Mouse (Mus musculus): ENCODE measurements around the gene Rbms3. TPM values are rescaled to one million over a fixed set of nuclear protein-coding genes. Genes with fewer than 3 reads are reported as not detected.

Rbms3 gene
- polyA plus RNA-seq, 1 experiment = not detected

- 50% methylated on average over 6 of the region's 6 CpGs for WGBS
- H3K4me3 ChIP-seq (ENCODE audit: insufficient read depth, low read depth, low read length) = no peak overlapping the region
- TF ChIP-seq POLR2A (IDR thresholded peaks at IDR 0.05; ENCODE audit: insufficient read depth, low read depth, low read length) = no peak
- no peak for TF ChIP-seq CTCF (IDR thresholded peaks at IDR 0.05; ENCODE audit: insufficient read depth, low read depth, low read length)
- no peak overlapping the region for H3K27ac ChIP-seq (ENCODE audit: insufficient read depth, low read depth, low read length)
- H3K4me1 ChIP-seq (ENCODE audit: control insufficient read depth, insufficient read depth, low read length) = no peaks in the 10 kb centered on the region
Observed at GRCm38 (mm10) chr9:117039941-117040453, 589.7 kb downstream of the Rbms3 start.

- Histone ChIP-seq H3K4me1 (ENCODE audit: control insufficient read depth, insufficient read depth, low read length) (no peaks in the 10 kb centered on the region), H3K4me3 (ENCODE audit: insufficient read depth, low read depth, low read length) (no peak overlapping the region), H3K27ac (ENCODE audit: insufficient read depth, low read depth, low read length) (no peak overlapping the region)
- 100% methylated on average over 1 of the region's 1 CpGs for WGBS
- TF ChIP-seq CTCF (IDR thresholded peaks at IDR 0.05; ENCODE audit: insufficient read depth, low read depth, low read length) (no peak), POLR2A (IDR thresholded peaks at IDR 0.05; ENCODE audit: insufficient read depth, low read depth, low read length) (no peak)
Observed at GRCm38 (mm10) chr9:117032690-117033089, 597.0 kb downstream of the Rbms3 start.

GRCm38 (mm10) chr9:117031237-117031636 lies 598.5 kb downstream of the Rbms3 start:
- Histone ChIP-seq H3K4me1 (ENCODE audit: control insufficient read depth, insufficient read depth, low read length) (no peaks in the 10 kb centered on the region), H3K4me3 (ENCODE audit: insufficient read depth, low read depth, low read length) (no peak overlapping the region), H3K27ac (ENCODE audit: insufficient read depth, low read depth, low read length) (no peak overlapping the region)
- 61% methylated on average over 11 of the region's 11 CpGs for WGBS
- TF ChIP-seq CTCF (IDR thresholded peaks at IDR 0.05; ENCODE audit: insufficient read depth, low read depth, low read length) = no peak
- TF ChIP-seq POLR2A (IDR thresholded peaks at IDR 0.05; ENCODE audit: insufficient read depth, low read depth, low read length) = no peak

- TF ChIP-seq POLR2A (IDR thresholded peaks at IDR 0.05; ENCODE audit: insufficient read depth, low read depth, low read length) (no peak), CTCF (IDR thresholded peaks at IDR 0.05; ENCODE audit: insufficient read depth, low read depth, low read length) (no peak)
- no peak overlapping the region for H3K27ac ChIP-seq (ENCODE audit: insufficient read depth, low read depth, low read length)
- H3K4me3 ChIP-seq (ENCODE audit: insufficient read depth, low read depth, low read length) = no peak overlapping the region
- WGBS = 47% methylated on average over 6 of the region's 6 CpGs
- H3K4me1 ChIP-seq (ENCODE audit: control insufficient read depth, insufficient read depth, low read length) = no peaks in the 10 kb centered on the region
Observed at GRCm38 (mm10) chr9:117030837-117031236, 598.9 kb downstream of the Rbms3 start.

- Histone ChIP-seq H3K4me1 (ENCODE audit: control insufficient read depth, insufficient read depth, low read length) (no peaks in the 10 kb centered on the region), H3K27ac (ENCODE audit: insufficient read depth, low read depth, low read length) (no peak overlapping the region), H3K4me3 (ENCODE audit: insufficient read depth, low read depth, low read length) (no peak overlapping the region)
- TF ChIP-seq CTCF (IDR thresholded peaks at IDR 0.05; ENCODE audit: insufficient read depth, low read depth, low read length) (no peak), POLR2A (IDR thresholded peaks at IDR 0.05; ENCODE audit: insufficient read depth, low read depth, low read length) (no peak)
- 100% methylated on average over 1 of the region's 1 CpGs for WGBS
Observed at GRCm38 (mm10) chr9:117029953-117030352, 599.8 kb downstream of the Rbms3 start.

GRCm38 (mm10) chr9:117028586-117028985 lies 601.1 kb downstream of the Rbms3 start:
- no peak for TF ChIP-seq CTCF (IDR thresholded peaks at IDR 0.05; ENCODE audit: insufficient read depth, low read depth, low read length)
- TF ChIP-seq POLR2A (IDR thresholded peaks at IDR 0.05; ENCODE audit: insufficient read depth, low read depth, low read length) = no peak
- H3K4me1 ChIP-seq (ENCODE audit: control insufficient read depth, insufficient read depth, low read length) = no peaks in the 10 kb centered on the region
- no peak overlapping the region for H3K27ac ChIP-seq (ENCODE audit: insufficient read depth, low read depth, low read length)
- no peak overlapping the region for H3K4me3 ChIP-seq (ENCODE audit: insufficient read depth, low read depth, low read length)
- WGBS = 90% methylated on average over 4 of the region's 4 CpGs

- no peaks in the 10 kb centered on the region for H3K4me1 ChIP-seq (ENCODE audit: control insufficient read depth, insufficient read depth, low read length)
- 87% methylated on average over 6 of the region's 6 CpGs for WGBS
Observed at GRCm38 (mm10) chr9:117022086-117022485, 607.6 kb downstream of the Rbms3 start.

GRCm38 (mm10) chr9:117021506-117021905 lies 608.2 kb downstream of the Rbms3 start:
- no peak for TF ChIP-seq POLR2A (IDR thresholded peaks at IDR 0.05; ENCODE audit: insufficient read depth, low read depth, low read length)
- no peak for TF ChIP-seq CTCF (IDR thresholded peaks at IDR 0.05; ENCODE audit: insufficient read depth, low read depth, low read length)
- Histone ChIP-seq H3K4me1 (ENCODE audit: control insufficient read depth, insufficient read depth, low read length) (no peaks in the 10 kb centered on the region), H3K4me3 (ENCODE audit: insufficient read depth, low read depth, low read length) (no peak overlapping the region), H3K27ac (ENCODE audit: insufficient read depth, low read depth, low read length) (no peak overlapping the region)
- 94% methylated on average over 3 of the region's 3 CpGs for WGBS

More at GRCm38 (mm10) chr9:117022086-117022485, 607.6 kb downstream of the Rbms3 start:
- TF ChIP-seq CTCF (IDR thresholded peaks at IDR 0.05; ENCODE audit: insufficient read depth, low read depth, low read length) (no peak), POLR2A (IDR thresholded peaks at IDR 0.05; ENCODE audit: insufficient read depth, low read depth, low read length) (no peak)
- no peak overlapping the region for H3K4me3 ChIP-seq (ENCODE audit: insufficient read depth, low read depth, low read length)
- H3K27ac ChIP-seq (ENCODE audit: insufficient read depth, low read depth, low read length) = no peak overlapping the region

- H3K4me3 ChIP-seq (ENCODE audit: insufficient read depth, low read depth, low read length) = no peak overlapping the region
- H3K27ac ChIP-seq (ENCODE audit: insufficient read depth, low read depth, low read length) = no peak overlapping the region
- TF ChIP-seq CTCF (IDR thresholded peaks at IDR 0.05; ENCODE audit: insufficient read depth, low read depth, low read length) (no peak), POLR2A (IDR thresholded peaks at IDR 0.05; ENCODE audit: insufficient read depth, low read depth, low read length) (no peak)
- no peaks in the 10 kb centered on the region for H3K4me1 ChIP-seq (ENCODE audit: control insufficient read depth, insufficient read depth, low read length)
- WGBS = 93% methylated on average over 2 of the region's 2 CpGs
Observed at GRCm38 (mm10) chr9:117020216-117020615, 609.5 kb downstream of the Rbms3 start.

- H3K27ac ChIP-seq (ENCODE audit: insufficient read depth, low read depth, low read length) = no peak overlapping the region
- H3K4me3 ChIP-seq (ENCODE audit: insufficient read depth, low read depth, low read length) = no peak overlapping the region
- no peak for TF ChIP-seq POLR2A (IDR thresholded peaks at IDR 0.05; ENCODE audit: insufficient read depth, low read depth, low read length)
- no peak for TF ChIP-seq CTCF (IDR thresholded peaks at IDR 0.05; ENCODE audit: insufficient read depth, low read depth, low read length)
- 58% methylated on average over 2 of the region's 2 CpGs for WGBS
- no peaks in the 10 kb centered on the region for H3K4me1 ChIP-seq (ENCODE audit: control insufficient read depth, insufficient read depth, low read length)
Observed at GRCm38 (mm10) chr9:117018741-117019163, 611.0 kb downstream of the Rbms3 start.
